Mouse (Mus musculus) CH12.LX (cell line): ENCODE results near the gene Gpr12. TPM values are rescaled to one million over a fixed set of nuclear protein-coding genes. Genes with fewer than 3 reads are reported as not detected.
"Not testable (repeated sequence)": the region's sequence is repeated elsewhere in the genome, so short reads cannot be mapped to it uniquely, and the experiment has no call there.

ENCODE experiments used
- DNase-seq: peaks from one replicate; pipeline ENCODE4 v3.0.0-alpha.2; 2013; ENCODE audit errors: extremely low read depth
- H3K27ac ChIP-seq: 2 replicates; pipeline ENCODE4 v1.5.1; 2012; ENCODE audit warnings: low read depth, mild to moderate bottlenecking, control low read depth, moderate library complexity; ENCODE audit not compliant: insufficient read depth
- H3K27me3 ChIP-seq: replicated peaks from 2 replicates; pipeline ENCODE3; 2012; ENCODE audit warnings: inconsistent platforms
- H3K36me3 ChIP-seq, 2 experiments: replicated peaks in 1 of 2; 2 replicates each; pipeline versions ENCODE3 to v1.6.1; 2012; ENCODE audit warnings: inconsistent platforms in 1 of 2, low read length in 1 of 2, mild to moderate bottlenecking in 1 of 2, mixed read lengths in 1 of 2, moderate library complexity in 1 of 2; ENCODE audit not compliant: control insufficient read depth in 1 of 2, insufficient read depth in 1 of 2
- H3K4me1 ChIP-seq, 2 experiments: 2 replicates each; pipeline ENCODE4 v1.6.1; 2012; ENCODE audit warnings: inconsistent platforms in 1 of 2, moderate library complexity in 1 of 2; ENCODE audit not compliant: insufficient read depth in 2 of 2, control insufficient read depth in 1 of 2
- H3K4me2 ChIP-seq: 2 replicates; pipeline ENCODE4 v1.6.1; 2012; ENCODE audit warnings: low read depth, mild to moderate bottlenecking, control low read depth; ENCODE audit not compliant: poor library complexity, insufficient read depth, severe bottlenecking
- H3K4me3 ChIP-seq, 3 experiments: fragments of 150-350 bp in 1 of 3; sonication (generic) in 1 of 3; replicated peaks in 1 of 3; 2 replicates each; pipeline versions ENCODE3 to v1.5.1; 2011 to 2012; ENCODE audit warnings: low read depth in 2 of 3, low read length in 2 of 3, mild to moderate bottlenecking in 2 of 3, moderate library complexity in 2 of 3, control low read depth in 1 of 3, improper control_type of control experiment in 1 of 3, inconsistent platforms in 1 of 3, mixed read lengths in 1 of 3; ENCODE audit not compliant: poor library complexity in 1 of 3
- H3K79me2 ChIP-seq: replicated peaks from 2 replicates; pipeline ENCODE4 v1.6.1; 2012; ENCODE audit warnings: mild to moderate bottlenecking, moderate library complexity; ENCODE audit not compliant: control insufficient read depth, poor library complexity, insufficient read depth, severe bottlenecking; ENCODE audit errors: extremely low read depth
- H3K9ac ChIP-seq: 2 replicates; pipeline ENCODE4 v1.6.1; 2012; ENCODE audit warnings: low read depth, mild to moderate bottlenecking, control low read depth, moderate library complexity; ENCODE audit not compliant: insufficient read depth
- H3K9me3 ChIP-seq: replicated peaks from 2 replicates; pipeline ENCODE3; 2012; ENCODE audit warnings: low read length, inconsistent platforms, mixed read lengths
- BHLHE40 ChIP-seq: IDR thresholded peaks from 2 replicates; pipeline ENCODE4 v1.6.1; 2011; ENCODE audit warnings: mild to moderate bottlenecking, low read depth, low read length, improper control_type of control experiment
- CHD1 ChIP-seq: IDR thresholded peaks from 2 replicates; pipeline ENCODE4 v1.6.1; 2012; ENCODE audit warnings: low read depth, low read length, improper control_type of control experiment, inconsistent platforms
- E2F4 ChIP-seq: IDR thresholded peaks from 2 replicates; pipeline ENCODE4 v1.6.1; 2011; ENCODE audit warnings: low read depth, low read length, improper control_type of control experiment; ENCODE audit not compliant: insufficient replicate concordance
- ETS1 ChIP-seq: conservative IDR thresholded peaks from 2 replicates; pipeline ENCODE4 v1.6.1; 2012; ENCODE audit warnings: low read depth, mild to moderate bottlenecking, inconsistent platforms, low read length, improper control_type of control experiment, moderate library complexity
- GABPA ChIP-seq: IDR thresholded peaks from 2 replicates; pipeline ENCODE4 v1.6.1; 2012; ENCODE audit warnings: low read depth, low read length, improper control_type of control experiment, inconsistent platforms; ENCODE audit not compliant: insufficient replicate concordance
- IRF4 ChIP-seq: IDR thresholded peaks from 2 replicates; pipeline ENCODE4 v1.6.1; 2014; ENCODE audit warnings: low read depth, mild to moderate bottlenecking, inconsistent platforms, low read length, improper control_type of control experiment
- JUND ChIP-seq: conservative IDR thresholded peaks from 2 replicates; pipeline ENCODE4 v1.6.1; 2011; ENCODE audit warnings: low read depth, low read length, improper control_type of control experiment
- MAZ ChIP-seq: IDR thresholded peaks from 2 replicates; pipeline ENCODE4 v1.6.1; 2012; ENCODE audit warnings: low read depth, mild to moderate bottlenecking, inconsistent platforms, low read length, improper control_type of control experiment, moderate library complexity
- MEF2A ChIP-seq: IDR thresholded peaks from 2 replicates; pipeline ENCODE4 v1.6.1; 2014; ENCODE audit warnings: low read depth, mild to moderate bottlenecking, inconsistent platforms, low read length, improper control_type of control experiment, borderline replicate concordance
- NRF1 ChIP-seq: IDR thresholded peaks from 2 replicates; pipeline ENCODE4 v1.6.1; 2014; ENCODE audit warnings: low read depth, mild to moderate bottlenecking, inconsistent platforms, low read length, improper control_type of control experiment, moderate library complexity
- POLR2A ChIP-seq: IDR thresholded peaks from 2 replicates; pipeline ENCODE4 v1.6.1; 2011; ENCODE audit warnings: low read depth, mild to moderate bottlenecking, improper control_type of control experiment, low read length
- USF1 ChIP-seq: IDR thresholded peaks from 2 replicates; pipeline ENCODE4 v1.6.1; 2014; ENCODE audit warnings: low read depth, mild to moderate bottlenecking, inconsistent platforms, low read length, improper control_type of control experiment
- ZC3H11A ChIP-seq: IDR thresholded peaks from 2 replicates; pipeline ENCODE4 v1.6.1; 2012; ENCODE audit warnings: low read depth, mild to moderate bottlenecking, inconsistent platforms, low read length, improper control_type of control experiment
- ZMIZ1 ChIP-seq: IDR thresholded peaks from 2 replicates; pipeline ENCODE4 v1.6.1; 2012; ENCODE audit warnings: low read depth, mild to moderate bottlenecking, inconsistent platforms, low read length, improper control_type of control experiment
- ZNF384 ChIP-seq: IDR thresholded peaks from 2 replicates; pipeline ENCODE4 v1.6.1; 2012; ENCODE audit warnings: low read depth, low read length, improper control_type of control experiment, inconsistent platforms
- dilution Hi-C: fragments of 300-500 bp; cut with MboI; formaldehyde crosslinking; loops from 2 replicates; pipeline ENCODE4 v1.14.3; 2020; ENCODE audit warnings: low sequenced_read_pairs; ENCODE audit not compliant: extremely low pct_unique_long_range_greater_than_20kb, extremely low pct_ligation_motif_present
- in situ Hi-C: fragments of 300-500 bp; cut with MboI; formaldehyde crosslinking; loops from 3 replicates; pipeline ENCODE4 v1.14.3; 2019; ENCODE audit warnings: low sequenced_read_pairs, low pct_ligation_motif_present, low pct_unique_long_range_greater_than_20kb, mixed read lengths
- polyA plus RNA-seq: library from polyadenylated mRNA; unstranded; fragments of >175 nt; gene quantifications from 2 replicates; pipeline ENCODE4 v1.2.1, GENCODE M21; 2012; ENCODE audit warnings: low read depth; ENCODE audit not compliant: insufficient read length
- total RNA-seq, 2 experiments: library from RNA; depleted of rRNA; stranded (reverse); fragments of 300-350 nt in 1 of 2; fragments of >200 nt in 1 of 2; gene quantifications; 2 replicates each; pipeline ENCODE4 v1.2.3; 2012 to 2014

Gene Gpr12
- total and polyA plus RNA-seq, 3 experiments = not detected

GRCm38 (mm10) chr5:146599970-146600369, 14.9 kb upstream of the Gpr12 start:
- in situ Hi-C loops (no loop called here), dilution Hi-C loops (no loop called here)
- no peak for DNase-seq
- Histone ChIP-seq H3K27ac (no peak overlapping the region), H3K27me3 (no peaks in the 10 kb centered on the region), H3K4me3 (no peak overlapping the region), H3K79me2 (no peaks in the 10 kb centered on the region), H3K9me3 (peaks cover 9% of the 10 kb centered on the region), H3K36me3 (no peaks in the 10 kb centered on the region), H3K4me2 (no peak overlapping the region), H3K4me1 (peaks cover 19 to 32% of the 10 kb centered on the region in 2 experiments), H3K9ac (no peak overlapping the region)
- TF ChIP-seq CHD1 (no peak), ZC3H11A (no peak), ZMIZ1 (no peak), POLR2A (no peak), IRF4 (no peak), USF1 (no peak), MAZ (no peak), E2F4 (no peak), JUND (no peak), ETS1 (no peak), NRF1 (no peak), ZNF384 (no peak), MEF2A (no peak)

GRCm38 (mm10) chr5:146599216-146599615, 14.2 kb upstream of the Gpr12 start:
- H3K79me2 ChIP-seq, H3K36me3 ChIP-seq, H3K4me2 ChIP-seq, dilution Hi-C loops, H3K27ac ChIP-seq, in situ Hi-C loops, H3K27me3 ChIP-seq, H3K9me3 ChIP-seq, DNase-seq, H3K9ac ChIP-seq, H3K4me3 ChIP-seq: not testable (repeated sequence)
- peaks cover 19 to 35% of the 10 kb centered on the region in 2 experiments for H3K4me1 ChIP-seq

- H3K4me2 ChIP-seq = no peak overlapping the region
- peaks cover 19 to 34% of the 10 kb centered on the region in 2 experiments for H3K4me1 ChIP-seq
- dilution Hi-C loops (no loop called here), in situ Hi-C loops (no loop called here)
- H3K9me3 ChIP-seq = peaks cover 12% of the 10 kb centered on the region
- H3K27me3 ChIP-seq = no peaks in the 10 kb centered on the region
- DNase-seq = no peak
- H3K79me2 ChIP-seq = no peaks in the 10 kb centered on the region
- H3K9ac ChIP-seq = no peak overlapping the region
- H3K36me3 ChIP-seq = no peaks in the 10 kb centered on the region
- H3K4me3 ChIP-seq = no peak overlapping the region
- TF ChIP-seq BHLHE40 (peak; percentile 34), GABPA (no peak)
- H3K27ac ChIP-seq = no peak overlapping the region
These were observed 13.4 kb upstream of the Gpr12 start for GRCm38 (mm10) chr5:146598215-146599119.
